Mouse (Mus musculus): ENCODE measurements around the gene Nrarp. TPM values are rescaled to one million over a fixed set of nuclear protein-coding genes. Genes with fewer than 3 reads are reported as not detected.

Gene Nrarp
- polyA plus RNA-seq (2015; fragmentation: Nextera tagmentation; extraction: Ambion mirVana): 15.8 TPM in 2 replicates

DNA sequence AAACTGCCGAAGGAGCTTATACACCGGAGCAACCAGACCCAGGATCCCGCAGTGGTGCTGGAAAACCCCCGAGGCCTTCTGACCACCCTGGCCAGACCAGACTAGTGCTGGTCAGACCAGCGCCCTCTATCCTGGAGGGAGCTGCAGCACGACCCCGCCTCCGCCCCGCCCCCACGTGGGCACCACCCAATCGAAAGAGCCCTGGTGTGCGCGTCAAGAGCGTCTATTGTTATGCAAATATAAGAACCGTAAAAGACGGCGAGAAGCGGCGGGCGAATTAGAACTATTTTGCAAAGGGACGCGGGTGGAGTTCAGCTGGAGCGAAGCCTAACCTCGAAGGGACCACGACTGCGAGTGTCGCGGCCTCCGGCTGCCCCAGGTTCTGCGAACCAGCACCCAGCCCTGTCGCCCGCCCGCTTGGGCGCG lies at the start of gene Nrarp:
TSS of gene Nrarp (plus strand) at position 281 of the 426 bp plus-strand sequence.

GRCm38 (mm10) chr2:25196172-25196954 lies 15.8 kb downstream of the Nrarp start, which contains the start of gene Tor4a:
Gene Tor4a (minus strand): TSS chr2:25196886.

GRCm38 (mm10) chr2:25211121-25211670 lies 30.6 kb downstream of the Nrarp start, which contains the start of gene Nelfb:
Gene Nelfb (minus strand): TSS chr2:25211489.

DNA sequence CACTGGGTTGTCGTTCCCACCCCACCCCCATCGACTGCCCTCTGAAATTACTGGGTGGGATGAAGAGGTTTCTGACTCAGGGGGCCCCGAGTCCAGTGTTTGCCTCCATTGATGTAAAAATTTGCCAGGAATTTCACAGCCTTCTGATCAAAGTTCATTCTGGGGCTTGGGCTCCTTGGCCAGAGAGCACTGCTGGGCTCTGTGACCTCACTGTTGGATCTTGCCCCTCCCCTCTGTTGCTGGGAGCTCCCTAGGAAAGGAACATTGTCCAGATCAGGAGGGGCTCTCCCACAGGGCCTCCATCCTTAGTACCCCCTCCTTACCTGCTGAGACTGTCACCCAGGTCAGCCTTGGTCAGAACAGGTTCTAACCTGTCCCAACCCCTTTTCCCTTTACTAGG lies 33.9 kb downstream of the Nrarp start, which contains the start of gene Stpg3:
TSS of gene Stpg3 (minus strand) at position 194 of the 400 bp plus-strand sequence.

DNA sequence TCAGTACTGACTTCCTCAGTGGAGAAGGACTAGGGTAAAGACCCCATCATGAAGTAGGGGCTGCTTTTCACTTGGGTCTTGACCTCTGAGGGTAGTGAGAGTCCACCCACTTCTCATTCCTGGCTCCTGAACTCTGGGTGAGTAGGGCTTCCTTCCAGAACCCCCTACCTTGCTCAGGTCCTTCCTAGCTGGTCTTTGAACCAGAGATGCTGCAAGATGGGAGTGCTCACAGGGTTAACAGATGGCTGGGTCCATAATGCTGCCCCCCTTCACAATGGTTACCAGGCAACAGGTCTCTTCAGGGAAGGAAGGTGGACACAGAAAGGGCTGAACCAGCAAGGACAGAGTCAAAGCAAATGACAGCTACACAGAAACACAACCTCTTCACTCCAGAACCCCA lies 37.9 kb downstream of the Nrarp start, which contains the start of gene Fam166a:
TSS of gene Fam166a (plus strand) at position 301 of the 400 bp plus-strand sequence.

DNA sequence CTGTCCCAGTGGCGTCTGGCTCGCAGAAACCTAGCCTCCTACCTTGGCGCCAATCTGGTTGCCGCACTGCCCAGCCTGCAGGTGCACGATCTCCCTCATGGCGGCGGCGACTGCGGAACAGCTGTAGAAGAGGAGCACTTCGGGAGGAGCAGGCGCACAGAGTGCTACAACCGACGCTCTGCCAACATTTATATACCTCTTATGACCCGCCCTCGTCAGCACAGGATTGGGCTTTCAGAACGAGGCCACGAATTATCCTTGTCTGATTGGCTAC lies 43.9 kb downstream of the Nrarp start, which contains the start of gene Tubb4b:
TSS of gene Tubb4b (minus strand) at position 211 of the 274 bp plus-strand sequence.

Other genes starting within 250 kb of the Nrarp start
- 45.2 and 47.6 TPM in 2 replicates for gene Arrdc1, start 245.5 kb upstream of the Nrarp start, polyA plus RNA-seq (2015; fragmentation: Nextera tagmentation; extraction: Ambion mirVana)
- 23.2 and 24.4 TPM in 2 replicates for gene Zmynd19, start 231.0 kb upstream of the Nrarp start, polyA plus RNA-seq (2015; fragmentation: Nextera tagmentation; extraction: Ambion mirVana)
- gene Dph7, start 218.4 kb upstream of the Nrarp start, polyA plus RNA-seq (2015; fragmentation: Nextera tagmentation; extraction: Ambion mirVana): 32.5 and 32.9 TPM in 2 replicates
- gene Mrpl41, start 205.7 kb upstream of the Nrarp start, polyA plus RNA-seq (2015; fragmentation: Nextera tagmentation; extraction: Ambion mirVana): 215 and 225 TPM in 2 replicates
- 3.8 and 4.0 TPM in 2 replicates for gene Pnpla7, start 204.7 kb upstream of the Nrarp start, polyA plus RNA-seq (2015; fragmentation: Nextera tagmentation; extraction: Ambion mirVana)
- 160 and 185 TPM in 2 replicates for gene Nsmf, start 126.4 kb upstream of the Nrarp start, polyA plus RNA-seq (2015; fragmentation: Nextera tagmentation; extraction: Ambion mirVana)
- gene Entpd8, start 100.5 kb upstream of the Nrarp start, polyA plus RNA-seq (2015; fragmentation: Nextera tagmentation; extraction: Ambion mirVana): not detected in 2 replicates
- gene Noxa1, start 85.6 kb upstream of the Nrarp start, polyA plus RNA-seq (2015; fragmentation: Nextera tagmentation; extraction: Ambion mirVana): not detected in 2 replicates
- gene Tor4a, start 16.1 kb downstream of the Nrarp start, polyA plus RNA-seq (2015; fragmentation: Nextera tagmentation; extraction: Ambion mirVana): 1.7 and 2.2 TPM in 2 replicates
- 73.6 and 78.9 TPM in 2 replicates for gene Nelfb, start 30.7 kb downstream of the Nrarp start, polyA plus RNA-seq (2015; fragmentation: Nextera tagmentation; extraction: Ambion mirVana)
- gene Stpg3, start 33.9 kb downstream of the Nrarp start, polyA plus RNA-seq (2015; fragmentation: Nextera tagmentation; extraction: Ambion mirVana): 0.12 TPM in 1 of 2 replicates, not detected in the other
- 0.53 TPM in 1 of 2 replicates, not detected in the other for gene Fam166a, start 38.0 kb downstream of the Nrarp start, polyA plus RNA-seq (2015; fragmentation: Nextera tagmentation; extraction: Ambion mirVana)
- 538 and 555 TPM in 2 replicates for gene Tubb4b, start 43.9 kb downstream of the Nrarp start, polyA plus RNA-seq (2015; fragmentation: Nextera tagmentation; extraction: Ambion mirVana)
- gene Slc34a3, start 53.6 kb downstream of the Nrarp start, polyA plus RNA-seq (2015; fragmentation: Nextera tagmentation; extraction: Ambion mirVana): not detected in 2 replicates
- not detected in 2 replicates for gene Rnf224, start 56.0 kb downstream of the Nrarp start, polyA plus RNA-seq (2015; fragmentation: Nextera tagmentation; extraction: Ambion mirVana)
- 233 and 275 TPM in 2 replicates for gene Rnf208, start 61.5 kb downstream of the Nrarp start, polyA plus RNA-seq (2015; fragmentation: Nextera tagmentation; extraction: Ambion mirVana)
- gene Cysrt1, start 61.7 kb downstream of the Nrarp start, polyA plus RNA-seq (2015; fragmentation: Nextera tagmentation; extraction: Ambion mirVana): 0.18 TPM in 1 of 2 replicates, not detected in the other
- gene AL732309.1, start 66.1 kb downstream of the Nrarp start, polyA plus RNA-seq (2015; fragmentation: Nextera tagmentation; extraction: Ambion mirVana): 2.6 and 3.2 TPM in 2 replicates
- gene Tmem203, start 74.7 kb downstream of the Nrarp start, polyA plus RNA-seq (2015; fragmentation: Nextera tagmentation; extraction: Ambion mirVana): 23.8 and 25.9 TPM in 2 replicates
- gene Tprn, start 81.9 kb downstream of the Nrarp start, polyA plus RNA-seq (2015; fragmentation: Nextera tagmentation; extraction: Ambion mirVana): 15.4 and 16.4 TPM in 2 replicates
- gene Ssna1, start 91.7 kb downstream of the Nrarp start, polyA plus RNA-seq (2015; fragmentation: Nextera tagmentation; extraction: Ambion mirVana): 166 and 169 TPM in 2 replicates
- 86.3 and 90.8 TPM in 2 replicates for gene Anapc2, start 91.7 kb downstream of the Nrarp start, polyA plus RNA-seq (2015; fragmentation: Nextera tagmentation; extraction: Ambion mirVana)
- 0.34 TPM in 1 of 2 replicates, not detected in the other for gene Tmem210, start 107.4 kb downstream of the Nrarp start, polyA plus RNA-seq (2015; fragmentation: Nextera tagmentation; extraction: Ambion mirVana)
- 0.13 and 0.38 TPM in 2 replicates for gene Lrrc26, start 109.2 kb downstream of the Nrarp start, polyA plus RNA-seq (2015; fragmentation: Nextera tagmentation; extraction: Ambion mirVana)
- 89.6 and 112 TPM in 2 replicates for gene Grin1, start 138.4 kb downstream of the Nrarp start, polyA plus RNA-seq (2015; fragmentation: Nextera tagmentation; extraction: Ambion mirVana)
- gene Man1b1, start 151.6 kb downstream of the Nrarp start, polyA plus RNA-seq (2015; fragmentation: Nextera tagmentation; extraction: Ambion mirVana): 46.6 and 48.4 TPM in 2 replicates
- 20.6 and 20.9 TPM in 2 replicates for gene Dpp7, start 175.6 kb downstream of the Nrarp start, polyA plus RNA-seq (2015; fragmentation: Nextera tagmentation; extraction: Ambion mirVana)
- gene Uap1l1, start 184.9 kb downstream of the Nrarp start, polyA plus RNA-seq (2015; fragmentation: Nextera tagmentation; extraction: Ambion mirVana): 19.7 and 22.7 TPM in 2 replicates
- 16.8 and 18.2 TPM in 2 replicates for gene Sapcd2, start 191.6 kb downstream of the Nrarp start, polyA plus RNA-seq (2015; fragmentation: Nextera tagmentation; extraction: Ambion mirVana)
- 15.6 and 17.4 TPM in 2 replicates for gene Entpd2, start 215.1 kb downstream of the Nrarp start, polyA plus RNA-seq (2015; fragmentation: Nextera tagmentation; extraction: Ambion mirVana)
- gene Npdc1, start 218.6 kb downstream of the Nrarp start, polyA plus RNA-seq (2015; fragmentation: Nextera tagmentation; extraction: Ambion mirVana): 405 and 457 TPM in 2 replicates
- 0.30 and 0.41 TPM in 2 replicates for gene Fut7, start 242.5 kb downstream of the Nrarp start, polyA plus RNA-seq (2015; fragmentation: Nextera tagmentation; extraction: Ambion mirVana)
- 11.5 and 17.0 TPM in 2 replicates for gene Abca2, start 247.9 kb downstream of the Nrarp start, polyA plus RNA-seq (2015; fragmentation: Nextera tagmentation; extraction: Ambion mirVana)